Mouse (Mus musculus) lung, embryonic 14.5 days (tissue): ENCODE measurements around the gene Fads1. TPM values are rescaled to one million over a fixed set of nuclear protein-coding genes. Genes with fewer than 3 reads are reported as not detected.

Experiments
- ATAC-seq: fragments of 200-750 bp; cut with Nextera tagmentation; 2 replicates; pipeline ENCODE4 v1.8.0; 2017; ENCODE audit warnings: mild to moderate bottlenecking, moderate TSS enrichment, moderate library complexity; ENCODE audit not compliant: insufficient read depth
- DNase-seq: peaks from one replicate; pipeline ENCODE4 v3.0.0-alpha.2; 2015
- H3K27ac ChIP-seq: fragments of 300-500 bp; sonication (generic); 2 replicates; pipeline ENCODE4 v1.5.1; 2014; ENCODE audit warnings: low read depth, mild to moderate bottlenecking, moderate library complexity
- H3K27me3 ChIP-seq: fragments of 300-500 bp; sonication (generic); 2 replicates; pipeline ENCODE4 v1.6.1; 2014; ENCODE audit warnings: low read length, control low read depth; ENCODE audit not compliant: insufficient read depth
- H3K36me3 ChIP-seq: fragments of 300-500 bp; sonication (generic); 2 replicates; pipeline ENCODE4 v1.6.1; 2014; ENCODE audit warnings: control low read depth; ENCODE audit not compliant: insufficient read depth
- H3K4me1 ChIP-seq: fragments of 300-500 bp; sonication (generic); 2 replicates; pipeline ENCODE4 v1.6.1; 2014; ENCODE audit warnings: antibody characterized with exemption, control low read depth; ENCODE audit not compliant: insufficient read depth
- H3K4me2 ChIP-seq: fragments of 300-500 bp; sonication (generic); 2 replicates; pipeline ENCODE4 v1.6.1; 2014; ENCODE audit warnings: mild to moderate bottlenecking
- H3K4me3 ChIP-seq: fragments of 300-500 bp; sonication (generic); 2 replicates; pipeline ENCODE4 v1.5.1; 2014; ENCODE audit warnings: low read depth, low read length
- H3K9ac ChIP-seq: fragments of 300-500 bp; sonication (generic); 2 replicates; pipeline ENCODE4 v1.6.1; 2014
- H3K9me3 ChIP-seq: fragments of 300-500 bp; sonication (generic); 2 replicates; pipeline ENCODE4 v1.6.1; 2016; ENCODE audit warnings: low read depth, low read length, control low read depth
- CTCF ChIP-seq: IDR thresholded peaks from 2 replicates; pipeline ENCODE4 v1.5.1; 2016; ENCODE audit warnings: antibody characterized with exemption, low read depth
- WGBS: fragments of 180-500 bp; shearing (Covaris S2); extraction: QIAGEN DNeasy Blood & Tissue Kit; methylation state at CpG from one replicate; pipeline ENCODE4 v1.1.7; 2014; 5-methylcytosine and 5-hydroxymethylcytosine counted together
- polyA plus RNA-seq: library from polyadenylated mRNA; unstranded; fragments of >200 nt; fragmentation: Nextera tagmentation; extraction: Ambion mirVana; gene quantifications from 2 replicates; pipeline ENCODE4 v1.2.1, GENCODE M21; 2014

Fads1 gene
- polyA plus RNA-seq = 112 and 117 TPM in 2 replicates

DNA sequence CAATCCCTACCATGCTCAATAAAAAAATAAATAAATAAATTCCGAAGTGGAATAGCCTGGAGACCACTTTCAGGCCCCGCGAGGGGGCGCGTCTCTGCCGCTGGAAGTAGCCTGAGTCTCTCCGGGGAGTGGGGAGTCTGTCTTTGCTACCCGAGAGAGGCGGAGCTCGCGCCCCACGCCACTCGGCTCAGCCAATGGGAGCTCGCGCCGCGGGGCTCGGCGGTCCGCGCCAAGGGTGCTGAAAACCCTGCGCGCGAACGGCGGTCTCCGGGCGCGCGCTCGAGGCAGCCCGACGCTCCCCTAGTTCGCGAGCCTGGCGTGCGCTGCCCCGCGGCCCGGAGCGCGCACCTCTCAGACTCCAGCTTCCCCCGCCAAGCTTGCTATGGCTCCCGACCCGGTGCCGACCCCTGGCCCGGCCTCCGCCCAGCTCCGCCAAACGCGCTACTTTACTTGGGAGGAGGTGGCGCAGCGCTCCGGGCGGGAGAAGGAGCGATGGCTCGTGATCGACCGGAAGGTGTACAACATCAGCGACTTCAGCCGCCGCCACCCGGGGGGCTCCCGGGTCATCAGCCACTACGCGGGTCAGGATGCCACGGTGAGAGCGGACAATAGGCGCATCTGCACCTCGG lies at the start of gene Fads1:
Gene Fads1, plus strand, starts transcription at position 219 of the 629 bp plus-strand sequence.
- peak; percentile 62 for TF ChIP-seq CTCF
- ATAC-seq = peak; percentile 96
- under 1% methylated on average over 70 of the region's 70 CpGs for WGBS

DNA sequence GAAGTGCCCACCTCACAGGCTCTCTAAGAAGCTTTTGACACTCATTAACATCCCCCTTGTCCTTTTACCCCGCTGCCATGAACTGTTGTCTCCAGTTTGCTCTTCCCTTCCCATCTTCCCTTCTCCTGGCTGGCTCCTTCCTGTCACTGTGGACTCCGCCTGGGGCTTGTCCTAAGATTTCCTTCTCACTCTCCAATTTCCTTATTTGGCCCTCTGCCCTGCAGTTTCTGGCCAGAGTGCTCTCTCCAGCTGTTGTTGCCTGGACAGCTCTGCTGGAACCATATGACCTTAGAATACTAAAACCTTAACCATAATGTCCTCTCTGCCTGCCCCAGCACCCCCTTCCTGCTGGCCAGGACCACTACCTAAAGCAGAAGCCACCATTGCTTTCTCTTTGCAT lies 48.0 kb upstream of the Fads1 start:
- 0 out of 2 replicates have a peak overlapping the region, but pooled peaks have one; percentile 6 for H3K4me2 ChIP-seq
- peaks cover 12% of the 10 kb centered on the region for H3K4me1 ChIP-seq
- 23% methylated on average over 2 of the region's 2 CpGs for whole genome bisulfite sequencing
- DNase-seq (peak; percentile 93), ATAC-seq (peak; percentile 94)
- no peaks in the 10 kb centered on the region for H3K9me3 ChIP-seq
- no peaks in the 10 kb centered on the region for H3K27me3 ChIP-seq
- no peak overlapping the region for H3K9ac ChIP-seq
- no peak overlapping the region for H3K4me3 ChIP-seq
- no peaks in the 10 kb centered on the region for H3K36me3 ChIP-seq
- H3K27ac ChIP-seq = peak overlapping the region; percentile 56
- no peak for TF ChIP-seq CTCF

More for the DNA sequence above, at the start of gene Fads1:
- Histone ChIP-seq H3K9me3 (no peaks in the 10 kb centered on the region), H3K36me3 (peaks cover 34% of the 10 kb centered on the region), H3K4me2 (peak within 1 kb of the TSS; percentile 92), H3K27ac (peak within 1 kb of the TSS; percentile 95), H3K4me1 (0 out of 2 replicates have a peak, but pooled peaks cover 7% of the 10 kb centered on the region), H3K27me3 (no peaks in the 10 kb centered on the region), H3K9ac (peak within 1 kb of the TSS; percentile 89), H3K4me3 (peak within 1 kb of the TSS; percentile 93)
- DNase-seq = peak; percentile 98

DNA sequence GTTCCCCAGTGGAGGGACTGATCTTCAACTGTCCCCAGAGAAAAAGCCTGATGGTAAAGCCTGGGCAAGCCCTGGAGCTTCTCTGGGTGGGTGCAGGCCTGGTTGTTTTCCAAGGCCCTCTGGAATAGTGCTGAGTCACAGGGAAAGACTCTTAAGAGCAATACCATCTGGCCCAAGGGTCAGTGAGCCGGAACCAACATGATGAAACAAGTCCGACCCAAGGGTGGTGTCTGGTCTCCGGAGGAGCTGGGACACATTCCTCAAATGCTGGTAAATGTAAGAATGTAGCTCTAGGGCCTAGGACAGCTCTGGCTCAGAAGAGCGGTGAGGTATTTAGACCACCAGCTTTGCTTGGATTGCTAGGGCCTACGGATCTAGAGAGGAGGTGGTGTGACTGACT lies 45.3 kb upstream of the Fads1 start:
- H3K9ac ChIP-seq = no peak overlapping the region
- ATAC-seq (no peak), DNase-seq (no peak)
- no peak overlapping the region for H3K4me2 ChIP-seq
- no peaks in the 10 kb centered on the region for H3K36me3 ChIP-seq
- H3K9me3 ChIP-seq = no peaks in the 10 kb centered on the region
- no peak for TF ChIP-seq CTCF
- 75% methylated on average over 5 of the region's 5 CpGs for WGBS
- H3K27ac ChIP-seq = no peak overlapping the region
- peaks cover 12% of the 10 kb centered on the region for H3K4me1 ChIP-seq
- no peak overlapping the region for H3K4me3 ChIP-seq
- no peaks in the 10 kb centered on the region for H3K27me3 ChIP-seq

DNA sequence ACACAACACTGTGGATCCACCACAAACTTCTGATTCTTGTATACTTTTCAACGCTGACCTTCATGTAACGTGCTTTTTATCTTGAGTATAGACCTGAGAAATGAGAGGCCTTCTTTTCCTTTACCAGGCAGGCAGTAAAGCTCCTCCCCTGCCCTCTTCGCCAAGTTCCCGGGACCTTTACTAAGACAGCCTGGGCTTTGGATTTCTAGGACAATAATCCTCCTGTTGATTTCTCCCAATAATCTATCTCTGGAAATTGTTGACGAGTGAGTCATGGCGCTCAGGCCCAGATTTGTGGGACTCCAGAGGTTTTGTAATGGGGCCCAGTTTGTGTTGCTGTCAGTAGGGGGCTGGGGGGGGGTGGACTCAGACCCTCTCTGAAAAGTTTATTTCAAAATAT lies 43.0 kb upstream of the Fads1 start:
- DNase-seq (no peak), ATAC-seq (no peak)
- Histone ChIP-seq H3K36me3 (no peaks in the 10 kb centered on the region), H3K27ac (no peak overlapping the region), H3K9ac (no peak overlapping the region), H3K9me3 (no peaks in the 10 kb centered on the region), H3K4me1 (peaks cover 5% of the 10 kb centered on the region), H3K27me3 (no peaks in the 10 kb centered on the region), H3K4me2 (no peak overlapping the region), H3K4me3 (no peak overlapping the region)
- 83% methylated on average over 6 of the region's 6 CpGs for WGBS
- TF ChIP-seq CTCF = no peak

DNA sequence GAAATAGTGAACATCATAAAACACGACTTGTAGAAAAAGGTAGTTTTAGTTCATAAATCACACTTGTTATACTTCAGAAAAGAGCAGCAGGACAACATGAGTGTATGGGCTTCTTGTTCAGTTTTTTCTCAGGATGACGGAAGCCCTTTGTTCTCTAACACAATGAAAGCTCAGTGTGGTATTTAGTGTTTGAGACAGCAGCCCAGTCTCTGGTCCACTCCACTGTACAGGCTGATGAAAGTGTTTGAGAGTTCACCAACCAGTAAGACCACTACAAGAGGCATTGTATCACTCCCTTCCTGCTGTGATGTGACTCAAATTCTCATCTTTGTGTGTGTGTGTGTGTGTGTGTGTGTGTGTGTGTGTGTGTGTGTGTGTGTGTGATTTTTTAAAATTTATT lies 39.0 kb upstream of the Fads1 start:
- DNase-seq = peak; percentile 27
- Histone ChIP-seq H3K27ac (no peak overlapping the region), H3K4me2 (no peak overlapping the region), H3K9me3 (no peaks in the 10 kb centered on the region), H3K9ac (no peak overlapping the region), H3K36me3 (no peaks in the 10 kb centered on the region), H3K4me1 (no peaks in the 10 kb centered on the region), H3K27me3 (no peaks in the 10 kb centered on the region), H3K4me3 (no peak overlapping the region)
- 46% methylated on average over 2 of the region's 2 CpGs for WGBS
- TF ChIP-seq CTCF = no peak
- ATAC-seq = no peak

DNA sequence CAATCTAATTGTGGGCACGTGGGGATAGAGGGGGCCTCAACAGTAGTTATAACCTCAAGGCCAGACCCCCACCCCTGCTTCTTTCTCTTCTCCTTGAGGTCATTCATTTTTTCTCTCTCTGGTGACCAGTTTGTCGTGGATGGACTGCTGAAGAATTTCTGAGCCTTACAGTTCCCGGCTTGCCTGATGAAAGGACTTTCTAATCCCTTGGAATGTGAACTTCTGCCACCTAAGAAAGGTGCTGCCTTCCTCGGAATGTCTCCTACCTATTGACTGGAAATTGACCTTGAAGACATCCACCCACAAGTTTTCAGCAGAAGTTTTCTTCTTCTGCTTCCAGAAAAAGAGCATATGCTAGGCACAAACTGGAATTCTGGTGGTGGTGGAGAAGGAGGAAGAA lies 38.2 kb upstream of the Fads1 start:
- 37% methylated on average over 4 of the region's 4 CpGs for WGBS
- TF ChIP-seq CTCF = no peak
- H3K4me1 ChIP-seq = no peaks in the 10 kb centered on the region
- no peak overlapping the region for H3K9ac ChIP-seq
- H3K9me3 ChIP-seq = no peaks in the 10 kb centered on the region
- DNase-seq = no peak
- no peak overlapping the region for H3K27ac ChIP-seq
- H3K27me3 ChIP-seq = no peaks in the 10 kb centered on the region
- no peak for ATAC-seq
- H3K4me3 ChIP-seq = no peak overlapping the region
- H3K36me3 ChIP-seq = no peaks in the 10 kb centered on the region
- H3K4me2 ChIP-seq = no peak overlapping the region

DNA sequence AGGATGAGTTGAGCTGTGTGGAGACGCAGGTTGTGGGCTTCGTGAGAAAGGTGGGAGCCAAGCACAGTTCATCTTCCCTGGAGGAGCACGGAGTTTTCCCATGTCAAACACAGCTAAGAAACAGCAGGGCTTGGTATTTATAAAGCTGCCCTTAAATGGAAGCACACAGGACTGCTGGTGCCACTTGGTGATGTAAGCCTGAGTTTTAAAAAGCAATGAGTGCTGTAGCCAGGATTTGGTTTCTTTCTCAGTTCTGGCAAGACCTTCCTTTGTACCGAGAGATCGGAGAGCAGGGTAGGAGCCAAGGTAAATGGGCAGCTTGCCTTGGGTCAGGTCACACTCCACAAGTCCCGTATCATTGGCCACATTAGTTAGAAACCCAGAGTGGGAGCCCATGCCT lies 34.1 kb upstream of the Fads1 start:
- DNase-seq (no peak), ATAC-seq (no peak)
- no peaks in the 10 kb centered on the region for H3K4me1 ChIP-seq
- H3K4me2 ChIP-seq = no peak overlapping the region
- no peak overlapping the region for H3K27ac ChIP-seq
- WGBS = 69% methylated on average over 6 of the region's 6 CpGs
- no peaks in the 10 kb centered on the region for H3K9me3 ChIP-seq
- no peak overlapping the region for H3K9ac ChIP-seq
- no peaks in the 10 kb centered on the region for H3K36me3 ChIP-seq
- TF ChIP-seq CTCF = no peak
- H3K27me3 ChIP-seq = no peaks in the 10 kb centered on the region
- H3K4me3 ChIP-seq = no peak overlapping the region
